Mouse (Mus musculus): ENCODE measurements around the gene Ambra1.
A peak's percentile ranks its signal among the peaks of the same experiment; 100 is the strongest.

Gene Ambra1

GRCm38 (mm10) chr2:91735221-91735620 lies 5.3 kb downstream of the Ambra1 start:
- DNase-seq (ENCODE audit: low read depth, low spot score), result no peak

GRCm38 (mm10) chr2:91739586-91739985 lies 9.7 kb downstream of the Ambra1 start:
- DNase-seq (ENCODE audit: low read depth, low spot score), result no peak

GRCm38 (mm10) chr2:91744686-91745085 lies 14.8 kb downstream of the Ambra1 start:
- no peak for DNase-seq (ENCODE audit: low read depth, low spot score)

- DNase-seq (ENCODE audit: low read depth, low spot score), result no peak
Measured at GRCm38 (mm10) chr2:91749811-91750261, 19.9 kb downstream of the Ambra1 start.

- DNase-seq (ENCODE audit: low read depth, low spot score), result no peak
Measured at GRCm38 (mm10) chr2:91771921-91772705, 42.2 kb downstream of the Ambra1 start.

GRCm38 (mm10) chr2:91773309-91773708 lies 43.4 kb downstream of the Ambra1 start:
- DNase-seq (ENCODE audit: low read depth, low spot score), result no peak

- peak; percentile 30 for DNase-seq (ENCODE audit: low read depth, low spot score)
Measured at GRCm38 (mm10) chr2:91779166-91779565, 49.2 kb downstream of the Ambra1 start.

- DNase-seq (ENCODE audit: low read depth, low spot score), result peak; percentile 12
Measured at GRCm38 (mm10) chr2:91791621-91792020, 61.7 kb downstream of the Ambra1 start.

GRCm38 (mm10) chr2:91792346-91792745 lies 62.4 kb downstream of the Ambra1 start:
- DNase-seq (ENCODE audit: low read depth, low spot score), result no peak

GRCm38 (mm10) chr2:91794466-91794865 lies 64.5 kb downstream of the Ambra1 start:
- DNase-seq (ENCODE audit: low read depth, low spot score), result no peak

- no peak for DNase-seq (ENCODE audit: low read depth, low spot score)
Measured at GRCm38 (mm10) chr2:91795091-91795490, 65.2 kb downstream of the Ambra1 start.

- DNase-seq (ENCODE audit: low read depth, low spot score), result no peak
Measured at GRCm38 (mm10) chr2:91811433-91811832, 81.5 kb downstream of the Ambra1 start.

GRCm38 (mm10) chr2:91816741-91817140 lies 86.8 kb downstream of the Ambra1 start:
- no peak for DNase-seq (ENCODE audit: low read depth, low spot score)

- no peak for DNase-seq (ENCODE audit: low read depth, low spot score)
Measured at GRCm38 (mm10) chr2:91832227-91832626, 102.3 kb downstream of the Ambra1 start.

GRCm38 (mm10) chr2:91834272-91834671 lies 104.3 kb downstream of the Ambra1 start:
- DNase-seq (ENCODE audit: low read depth, low spot score), result no peak

- DNase-seq (ENCODE audit: low read depth, low spot score), result no peak
Measured at GRCm38 (mm10) chr2:91835031-91835430, 105.1 kb downstream of the Ambra1 start.

- no peak for DNase-seq (ENCODE audit: low read depth, low spot score)
Measured at GRCm38 (mm10) chr2:91835631-91836030, 105.7 kb downstream of the Ambra1 start.

GRCm38 (mm10) chr2:91844085-91844484 lies 114.2 kb downstream of the Ambra1 start:
- no peak for DNase-seq (ENCODE audit: low read depth, low spot score)

GRCm38 (mm10) chr2:91852446-91853191 lies 122.7 kb downstream of the Ambra1 start:
- DNase-seq (ENCODE audit: low read depth, low spot score), result no peak

- DNase-seq (ENCODE audit: low read depth, low spot score), result no peak
Measured at GRCm38 (mm10) chr2:91854575-91854974, 124.6 kb downstream of the Ambra1 start.

GRCm38 (mm10) chr2:91856958-91857357 lies 127.0 kb downstream of the Ambra1 start:
- no peak for DNase-seq (ENCODE audit: low read depth, low spot score)

GRCm38 (mm10) chr2:91859423-91859822 lies 129.5 kb downstream of the Ambra1 start:
- DNase-seq (ENCODE audit: low read depth, low spot score), result no peak

GRCm38 (mm10) chr2:91870754-91871153 lies 140.8 kb downstream of the Ambra1 start:
- DNase-seq (ENCODE audit: low read depth, low spot score), result no peak
